Mouse (Mus musculus) lung, embryonic 15.5 days (tissue): ENCODE results near the gene Slc22a3. TPM values are rescaled to one million over a fixed set of nuclear protein-coding genes. Genes with fewer than 3 reads are reported as not detected.

Experiments
- polyA plus RNA-seq: library from polyadenylated mRNA; unstranded; fragments of >200 nt; fragmentation: Nextera tagmentation; extraction: Ambion mirVana; gene quantifications from 2 replicates; pipeline ENCODE4 v1.2.1, GENCODE M21; 2015

Slc22a3 gene
- polyA plus RNA-seq, 1 experiment from 2014 or later = 0.93 TPM

Other genes with a start within 250 kb of the Slc22a3 start
- gene Map3k4, start 188.9 kb downstream of the Slc22a3 start, polyA plus RNA-seq = 44.3 and 46.1 TPM in 2 replicates
- 0.34 and 1.5 TPM in 2 replicates for gene Plg, start 129.1 kb downstream of the Slc22a3 start, polyA plus RNA-seq
- gene Slc22a2, start 76.4 kb upstream of the Slc22a3 start, polyA plus RNA-seq = 0.06 TPM in 1 of 2 replicates, not detected in the other
- 6.3 and 11.1 TPM in 2 replicates for gene Slc22a1, start 168.1 kb upstream of the Slc22a3 start, polyA plus RNA-seq